Mouse (Mus musculus) megakaryocyte, embryonic 14.5 days (primary cell): ENCODE data around the gene Rmnd5b. TPM values are rescaled to one million over a fixed set of nuclear protein-coding genes. Genes with fewer than 3 reads are reported as not detected.
"Not testable (repeated sequence)": the region's sequence is repeated elsewhere in the genome, so short reads cannot be mapped to it uniquely, and the experiment has no call there.

Experiments
- H3K27me3 ChIP-seq: replicated peaks from 2 replicates; pipeline ENCODE3; 2012; ENCODE audit warnings: inconsistent platforms
- H3K36me3 ChIP-seq: replicated peaks from 2 replicates; pipeline ENCODE3; 2012; ENCODE audit warnings: low read length, inconsistent platforms, mixed read lengths
- H3K4me1 ChIP-seq: 2 replicates; pipeline ENCODE4 v1.6.1; 2012; ENCODE audit warnings: inconsistent platforms
- H3K4me3 ChIP-seq: replicated peaks from 2 replicates; pipeline ENCODE3; 2012; ENCODE audit warnings: moderate library complexity, mild to moderate bottlenecking, inconsistent platforms
- H3K9me3 ChIP-seq: 2 replicates; pipeline ENCODE4 v1.6.1; 2012; ENCODE audit warnings: inconsistent platforms
- FLI1 ChIP-seq: IDR thresholded peaks from 2 replicates; pipeline ENCODE4 v1.6.1; 2012; ENCODE audit warnings: low read length, inconsistent platforms, mixed read lengths
- GATA1 ChIP-seq: IDR thresholded peaks from 3 replicates; pipeline ENCODE4 v1.6.1; 2012; ENCODE audit warnings: mixed read lengths, low read length, inconsistent platforms, borderline replicate concordance
- polyA plus RNA-seq: library from polyadenylated mRNA; stranded (reverse); fragments of >175 nt; gene quantifications from 2 replicates; pipeline ENCODE4 v1.2.3, GENCODE M21; 2012; ENCODE audit warnings: low replicate concordance; ENCODE audit not compliant: insufficient read depth

Gene Rmnd5b
- polyA plus RNA-seq, 1 experiment, result 15.1 TPM

DNA sequence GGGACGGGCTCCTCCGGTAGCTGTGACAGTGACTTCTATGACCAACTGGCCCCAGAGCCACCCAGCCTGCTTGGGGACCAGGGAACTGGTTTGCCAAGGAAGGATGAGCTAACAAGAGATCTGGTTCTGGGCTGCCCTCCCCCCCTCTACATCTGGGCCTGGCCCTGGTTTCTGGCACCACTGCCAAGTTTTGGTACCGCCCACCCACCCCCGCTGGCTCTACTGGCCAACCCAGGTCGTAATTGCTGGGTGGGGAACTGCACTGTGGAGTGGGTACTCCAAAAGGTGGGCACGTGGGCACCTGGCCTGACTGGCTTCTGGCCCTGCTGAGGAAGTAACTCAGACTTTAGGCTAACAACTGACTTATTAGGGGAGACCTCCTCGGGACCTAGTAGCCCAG lies 5.1 kb upstream of the Rmnd5b start:
- TF ChIP-seq FLI1 (no peak), GATA1 (no peak)

DNA sequence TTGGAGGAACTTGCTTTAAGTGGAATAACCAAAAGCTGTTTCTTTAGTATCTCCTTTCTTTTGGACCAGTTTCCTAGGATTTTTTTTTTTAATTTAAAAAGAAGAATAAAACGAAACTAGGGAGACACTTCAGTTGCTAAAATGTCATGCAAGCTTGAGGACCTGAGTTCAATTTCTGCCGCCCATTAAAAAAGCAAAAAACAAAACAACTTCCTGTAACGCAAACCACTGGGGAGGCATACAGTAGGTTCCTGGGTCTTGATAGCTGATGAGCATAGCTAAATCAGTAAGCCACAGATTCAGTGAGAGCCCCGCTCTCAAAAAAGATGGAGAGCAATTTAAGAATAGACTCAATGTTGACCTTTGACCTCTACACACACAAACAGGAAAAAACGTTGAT lies 2.8 kb upstream of the Rmnd5b start:
- Histone ChIP-seq H3K27me3 (peaks cover 4% of the 10 kb centered on the region), H3K4me3 (peak overlapping the region; percentile 91), H3K9me3 (no peaks in the 10 kb centered on the region), H3K4me1 (peaks cover 47% of the 10 kb centered on the region), H3K36me3 (peaks cover 9% of the 10 kb centered on the region)
- TF ChIP-seq GATA1 (no peak), FLI1 (no peak)

More for the DNA sequence above, 5.1 kb upstream of the Rmnd5b start:
- Histone ChIP-seq H3K4me3 (no peak overlapping the region), H3K9me3 (no peaks in the 10 kb centered on the region), H3K27me3 (peaks cover 15% of the 10 kb centered on the region), H3K4me1 (peaks cover 37% of the 10 kb centered on the region), H3K36me3 (peaks cover 11% of the 10 kb centered on the region)

DNA sequence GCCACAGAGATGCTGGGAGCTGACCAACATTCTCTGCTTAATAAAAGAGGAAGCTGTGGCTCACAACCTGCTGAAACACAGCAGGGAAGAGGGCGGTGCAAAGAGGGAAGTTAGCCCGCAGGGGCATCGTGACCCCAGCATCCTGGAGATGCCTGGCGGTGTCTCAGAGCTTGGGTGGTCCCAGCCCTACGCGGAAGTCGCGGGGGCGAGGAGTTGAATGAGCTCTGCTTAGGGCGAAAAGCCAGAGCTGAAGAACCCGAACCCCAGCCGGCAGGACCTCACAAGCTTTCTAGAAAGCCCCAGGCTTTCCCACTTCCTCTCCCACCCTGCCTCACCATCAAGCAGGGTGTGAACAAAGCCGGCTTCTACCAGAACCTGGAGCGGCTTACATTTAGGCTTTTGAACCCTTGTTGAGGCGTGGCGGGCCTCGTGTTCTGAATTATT lies 2.3 kb upstream of the Rmnd5b start:
- H3K4me3 ChIP-seq, result peak overlapping the region; percentile 91
- TF ChIP-seq GATA1 (no peak), FLI1 (no peak)
- no peaks in the 10 kb centered on the region for H3K9me3 ChIP-seq
- no peaks in the 10 kb centered on the region for H3K27me3 ChIP-seq
- H3K4me1 ChIP-seq, result peaks cover 47% of the 10 kb centered on the region
- peaks cover 10% of the 10 kb centered on the region for H3K36me3 ChIP-seq

DNA sequence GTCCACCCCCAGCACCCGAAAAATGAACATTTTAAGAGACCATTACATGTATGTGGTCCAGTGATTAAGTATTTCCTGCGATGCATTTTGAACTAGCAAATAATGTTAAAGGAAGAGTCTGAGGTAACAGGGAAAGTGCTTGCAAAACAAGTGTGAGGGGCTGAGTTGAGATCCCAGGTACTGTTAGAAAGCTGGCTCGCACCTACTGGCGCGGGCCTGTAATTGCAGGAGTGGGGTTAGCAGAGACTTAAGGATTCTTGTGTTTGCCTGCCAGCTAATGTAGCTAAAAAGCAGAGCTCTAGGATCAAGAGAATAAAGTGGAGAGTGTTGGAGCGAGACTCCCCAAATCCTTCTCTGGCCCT lies 608 bp upstream of the Rmnd5b start:
- H3K36me3 ChIP-seq, result peaks cover 18% of the 10 kb centered on the region
- H3K4me1 ChIP-seq, result peaks cover 62% of the 10 kb centered on the region
- H3K4me3 ChIP-seq, result peak overlapping the region; percentile 95
- H3K9me3 ChIP-seq, result no peaks in the 10 kb centered on the region
- H3K27me3 ChIP-seq, result no peaks in the 10 kb centered on the region
- TF ChIP-seq GATA1 (no peak), FLI1 (no peak)

DNA sequence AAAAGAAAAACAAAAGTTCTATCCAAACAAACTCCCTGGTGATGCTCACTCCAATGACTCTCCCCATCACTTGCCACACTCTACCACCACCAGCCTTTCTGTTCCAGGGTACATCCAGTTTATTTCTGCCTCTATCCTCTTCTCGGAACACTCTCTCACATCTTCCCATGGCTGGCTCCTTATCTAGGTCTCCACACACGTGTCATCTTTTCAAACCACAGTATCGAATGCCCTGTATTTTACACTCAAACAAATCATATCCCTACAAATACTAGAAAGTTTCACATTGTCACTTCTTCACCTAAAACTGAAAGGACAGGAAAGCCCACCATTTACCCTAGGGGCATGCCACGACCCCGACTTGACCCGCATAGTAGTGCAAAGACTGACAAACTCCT lies 570 bp downstream of the Rmnd5b start:
- H3K36me3 ChIP-seq, result peaks cover 24% of the 10 kb centered on the region
- no peaks in the 10 kb centered on the region for H3K27me3 ChIP-seq
- TF ChIP-seq FLI1, result no peak
- TF ChIP-seq GATA1, result no peak
- peaks cover 74% of the 10 kb centered on the region for H3K4me1 ChIP-seq
- H3K4me3 ChIP-seq, result peak overlapping the region; percentile 95
- no peaks in the 10 kb centered on the region for H3K9me3 ChIP-seq

DNA sequence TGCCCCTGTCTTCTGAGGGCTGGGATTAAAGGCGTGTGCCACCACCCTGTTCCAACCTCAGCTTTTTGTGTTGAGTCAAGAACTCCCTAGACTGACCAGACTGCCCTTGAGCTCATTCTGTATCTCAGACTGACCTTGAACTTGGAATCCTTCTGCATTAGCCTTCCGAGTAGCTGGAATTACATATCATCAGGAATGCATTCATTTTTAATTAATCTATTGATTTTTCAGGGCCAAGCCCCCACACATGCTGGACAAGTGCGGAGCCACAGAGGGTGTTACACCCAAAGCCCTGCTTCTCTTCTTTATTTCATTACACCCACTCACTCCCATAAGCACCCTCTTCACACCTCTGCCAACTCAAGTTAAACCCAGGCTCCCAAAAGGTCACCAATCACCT lies 2.0 kb downstream of the Rmnd5b start:
- TF ChIP-seq FLI1 (no peak), GATA1 (no peak)
- no peaks in the 10 kb centered on the region for H3K27me3 ChIP-seq
- no peak overlapping the region for H3K4me3 ChIP-seq
- peaks cover 38% of the 10 kb centered on the region for H3K36me3 ChIP-seq
- peaks cover 85% of the 10 kb centered on the region for H3K4me1 ChIP-seq
- H3K9me3 ChIP-seq, result no peaks in the 10 kb centered on the region

DNA sequence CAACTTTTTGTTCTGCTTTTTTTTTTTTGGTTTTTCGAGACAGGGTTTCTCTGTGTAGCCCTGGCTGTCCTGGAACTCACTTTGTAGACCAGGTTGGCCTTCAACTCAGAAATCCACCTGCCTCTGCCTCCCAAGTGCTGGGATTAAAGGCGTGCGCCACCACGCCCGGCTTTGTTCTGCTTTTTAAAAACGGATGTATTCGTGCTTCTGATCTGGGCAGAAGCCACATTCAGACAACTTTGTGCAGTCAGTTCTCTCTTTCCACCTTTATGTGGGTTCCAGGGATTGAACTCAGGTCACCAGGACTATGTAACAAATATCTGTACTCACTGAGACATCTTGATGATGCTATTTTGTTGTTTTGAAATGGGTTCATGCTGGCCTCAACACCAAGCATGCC lies 2.5 kb downstream of the Rmnd5b start:
- H3K4me3 ChIP-seq, H3K9me3 ChIP-seq, H3K27me3 ChIP-seq: not testable (repeated sequence)
- peaks cover 41% of the 10 kb centered on the region for H3K36me3 ChIP-seq
- peaks cover 83% of the 10 kb centered on the region for H3K4me1 ChIP-seq

DNA sequence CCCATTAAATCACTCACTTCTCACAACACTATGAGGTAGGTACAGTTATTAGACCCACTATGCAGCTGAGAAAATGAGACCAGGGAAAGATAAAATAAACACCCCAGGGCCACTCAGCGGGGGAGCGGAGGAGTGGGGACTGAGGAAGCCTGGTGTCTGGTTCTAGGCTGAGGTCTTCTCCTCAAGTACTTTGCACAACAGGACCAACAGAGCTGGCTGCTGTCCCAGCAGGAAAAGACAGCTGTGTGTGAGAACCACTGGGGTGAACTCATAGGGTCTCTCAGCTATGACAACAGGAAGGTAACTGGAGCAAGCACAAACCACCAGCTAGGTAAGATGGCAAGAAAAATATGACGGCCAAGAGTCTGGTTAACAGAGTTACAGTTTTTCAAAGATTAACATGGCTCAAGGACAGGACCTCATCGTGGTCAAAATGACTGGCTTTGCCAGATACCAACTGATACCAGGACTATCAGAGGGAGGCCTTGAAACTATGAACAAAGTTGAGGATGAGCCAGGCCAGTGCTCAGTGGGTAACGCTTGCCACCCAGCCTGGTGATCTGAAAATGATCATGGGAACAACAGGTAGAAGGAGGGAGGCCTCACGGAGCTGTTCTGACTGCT lies 3.5 kb downstream of the Rmnd5b start:
- no peaks in the 10 kb centered on the region for H3K9me3 ChIP-seq
- H3K36me3 ChIP-seq, result peaks cover 51% of the 10 kb centered on the region
- H3K27me3 ChIP-seq, result no peaks in the 10 kb centered on the region
- peaks cover 83% of the 10 kb centered on the region for H3K4me1 ChIP-seq
- TF ChIP-seq FLI1, result no peak
- TF ChIP-seq GATA1, result no peak
- H3K4me3 ChIP-seq, result peak overlapping the region; percentile 0

DNA sequence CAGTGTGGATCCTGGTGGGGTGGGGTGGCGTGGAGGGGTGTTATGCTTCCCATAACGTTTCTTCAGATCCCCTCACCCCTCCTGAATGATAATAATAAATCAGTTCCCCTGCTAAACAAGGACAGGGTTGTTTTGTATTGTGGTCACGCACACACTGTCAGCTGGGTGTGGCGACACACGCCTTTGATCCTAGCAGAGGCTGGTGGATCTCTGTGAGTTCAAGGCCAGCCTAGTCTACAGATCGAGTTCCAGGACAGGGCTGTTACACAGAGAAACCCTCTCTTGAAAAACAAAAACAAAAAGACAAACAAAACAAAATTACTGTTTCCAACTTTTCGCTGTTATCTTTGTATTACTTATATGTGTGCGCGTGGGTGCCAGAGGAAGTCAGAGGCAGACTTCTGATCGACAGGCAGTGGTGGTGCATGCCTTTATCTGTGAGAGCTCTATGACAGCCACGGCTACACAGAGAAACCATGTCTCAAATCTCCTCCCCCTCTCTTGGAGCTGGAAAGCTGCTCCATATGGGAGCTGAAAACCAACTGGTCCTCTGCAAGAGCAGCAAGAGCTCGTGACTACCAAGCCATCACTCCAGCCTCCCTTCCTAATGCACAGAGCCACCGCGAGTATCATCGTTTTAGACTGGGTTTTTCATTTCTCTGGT lies 5.9 kb downstream of the Rmnd5b start:
- Histone ChIP-seq H3K4me1 (peaks cover 91% of the 10 kb centered on the region), H3K27me3 (no peaks in the 10 kb centered on the region), H3K4me3 (peak overlapping the region; percentile 54), H3K9me3 (no peaks in the 10 kb centered on the region), H3K36me3 (peaks cover 74% of the 10 kb centered on the region)
- TF ChIP-seq FLI1 (no peak), GATA1 (no peak)

DNA sequence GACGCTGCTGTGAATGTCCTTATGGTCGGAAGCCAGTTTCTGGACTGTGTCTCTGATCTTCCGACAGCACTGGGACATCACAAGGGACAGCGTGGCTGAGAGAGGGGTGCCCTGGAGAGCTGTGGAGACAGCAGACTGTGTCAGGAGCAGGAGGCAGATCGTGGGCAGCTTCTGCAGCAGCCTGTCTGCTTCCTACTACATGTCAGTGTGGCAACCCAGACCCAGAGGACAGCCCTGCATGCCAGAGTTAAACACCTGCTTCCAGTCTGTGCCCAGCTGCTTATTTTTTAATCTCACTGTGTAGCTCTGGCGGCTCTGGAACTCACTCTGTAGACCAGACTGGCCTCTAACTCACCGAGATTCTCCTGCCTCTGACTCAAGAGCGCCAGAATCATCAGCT lies 7.8 kb downstream of the Rmnd5b start:
- Histone ChIP-seq H3K4me1 (peaks cover 92% of the 10 kb centered on the region), H3K9me3 (no peaks in the 10 kb centered on the region), H3K27me3 (no peaks in the 10 kb centered on the region), H3K36me3 (peaks cover 82% of the 10 kb centered on the region), H3K4me3 (no peak overlapping the region)
- no peak for TF ChIP-seq FLI1
- TF ChIP-seq GATA1, result no peak

DNA sequence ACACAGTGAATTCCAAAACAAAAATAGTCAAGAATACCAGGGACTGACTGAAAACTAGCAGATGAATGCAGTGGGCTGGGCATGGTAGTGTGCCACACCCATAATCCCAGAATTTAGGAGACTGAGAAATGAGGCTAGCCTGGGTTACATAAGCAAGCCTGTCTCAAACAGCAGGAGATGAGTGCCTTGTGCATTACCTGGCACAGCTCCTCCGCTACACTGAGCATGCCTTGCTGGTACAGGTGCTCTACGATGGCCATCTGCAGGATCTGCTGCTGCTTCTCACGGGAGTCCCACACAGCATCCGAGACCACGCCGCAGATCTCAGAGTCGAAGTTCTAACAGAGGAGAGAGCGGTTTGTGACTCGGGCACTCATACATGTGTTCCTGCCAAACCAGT lies 8.3 kb downstream of the Rmnd5b start:
- peaks cover 84% of the 10 kb centered on the region for H3K36me3 ChIP-seq
- peaks cover 91% of the 10 kb centered on the region for H3K4me1 ChIP-seq
- H3K27me3 ChIP-seq, result no peaks in the 10 kb centered on the region
- H3K9me3 ChIP-seq, result no peaks in the 10 kb centered on the region
- TF ChIP-seq FLI1 (no peak), GATA1 (no peak)
- H3K4me3 ChIP-seq, result peak overlapping the region; percentile 44
